Mouse (Mus musculus): ENCODE measurements around the gene Plcxd2.

GRCm38 (mm10) chr16:45926875-45927274 is 83.1 kb downstream of the Plcxd2 start:
- TF ChIP-seq CTCF (IDR thresholded peaks at IDR 0.05; ENCODE audit: extremely low read depth, insufficient read depth, low read length) (no peak), POLR2A (IDR thresholded peaks at IDR 0.05; ENCODE audit: extremely low read depth, insufficient read depth, low read length) (no peak)

Data from cortical plate, adult 2 months (tissue).